Mouse (Mus musculus) retina, postnatal 1 day (tissue): ENCODE data around the gene Ipmk.

Experiments
- DNase-seq: peaks from one replicate; pipeline ENCODE4 v3.0.0-alpha.2; 2012

Gene Ipmk

GRCm38 (mm10) chr10:71347509-71347949, at the start of gene Ipmk:
TSS of gene Ipmk (plus strand) at chr10:71347763.
- DNase-seq, result peak; percentile 97

- no peak for DNase-seq
Observed at GRCm38 (mm10) chr10:71300161-71300560, 47.4 kb upstream of the Ipmk start.

GRCm38 (mm10) chr10:71302490-71302889, 45.1 kb upstream of the Ipmk start:
- peak; percentile 59 for DNase-seq

GRCm38 (mm10) chr10:71306190-71306589, 41.4 kb upstream of the Ipmk start:
- peak; percentile 66 for DNase-seq

GRCm38 (mm10) chr10:71306759-71307158, 40.8 kb upstream of the Ipmk start:
- DNase-seq, result no peak

GRCm38 (mm10) chr10:71308199-71308598, 39.4 kb upstream of the Ipmk start:
- no peak for DNase-seq

- no peak for DNase-seq
Observed at GRCm38 (mm10) chr10:71310288-71310687, 37.3 kb upstream of the Ipmk start.

GRCm38 (mm10) chr10:71314596-71314995, 33.0 kb upstream of the Ipmk start:
- no peak for DNase-seq

- no peak for DNase-seq
Observed at GRCm38 (mm10) chr10:71316056-71316455, 31.5 kb upstream of the Ipmk start.

GRCm38 (mm10) chr10:71316497-71316896, 31.1 kb upstream of the Ipmk start:
- DNase-seq, result no peak

- DNase-seq, result no peak
Observed at GRCm38 (mm10) chr10:71323669-71324068, 23.9 kb upstream of the Ipmk start.

GRCm38 (mm10) chr10:71326123-71326522, 21.4 kb upstream of the Ipmk start:
- DNase-seq, result no peak

GRCm38 (mm10) chr10:71326789-71327188, 20.8 kb upstream of the Ipmk start:
- peak; percentile 84 for DNase-seq

GRCm38 (mm10) chr10:71327386-71327785, 20.2 kb upstream of the Ipmk start:
- DNase-seq, result no peak

- DNase-seq, result no peak
Observed at GRCm38 (mm10) chr10:71328382-71328781, 19.2 kb upstream of the Ipmk start.

GRCm38 (mm10) chr10:71328870-71329269, 18.7 kb upstream of the Ipmk start:
- DNase-seq, result no peak

- no peak for DNase-seq
Observed at GRCm38 (mm10) chr10:71329295-71329694, 18.3 kb upstream of the Ipmk start.

GRCm38 (mm10) chr10:71330070-71330469, 17.5 kb upstream of the Ipmk start:
- no peak for DNase-seq

GRCm38 (mm10) chr10:71331908-71332307, 15.7 kb upstream of the Ipmk start:
- DNase-seq, result no peak

GRCm38 (mm10) chr10:71332376-71332775, 15.2 kb upstream of the Ipmk start:
- DNase-seq, result no peak

- no peak for DNase-seq
Observed at GRCm38 (mm10) chr10:71332859-71333258, 14.7 kb upstream of the Ipmk start.

- DNase-seq, result no peak
Observed at GRCm38 (mm10) chr10:71337733-71338132, 9.8 kb upstream of the Ipmk start.

- no peak for DNase-seq
Observed at GRCm38 (mm10) chr10:71338156-71338905, 9.2 kb upstream of the Ipmk start.

- DNase-seq, result no peak
Observed at GRCm38 (mm10) chr10:71339463-71339862, 8.1 kb upstream of the Ipmk start.

- no peak for DNase-seq
Observed at GRCm38 (mm10) chr10:71340195-71340594, 7.4 kb upstream of the Ipmk start.
